Mouse (Mus musculus) left cerebral cortex, postnatal 14 days (tissue): ENCODE results near the gene Zan. TPM values are rescaled to one million over a fixed set of nuclear protein-coding genes. Genes with fewer than 3 reads are reported as not detected.

Experiments used
- DNase-seq, 2 experiments: peaks; one replicate each; pipeline ENCODE4 v3.0.0; 2021 to 2022; ENCODE audit warnings: low spot score in 2 of 2, mixed read lengths in 1 of 2
- intact Hi-C: fragments of 180-260 bp; cut with DNase I; formaldehyde crosslinking; loops from one replicate; pipeline ENCODE4 v1.15.1; 2025
- long read RNA-seq, 2 experiments: library from polyadenylated mRNA; stranded (forward); transcript quantifications; one replicate each; pipeline ENCODE4 v2.0.0; 2021
- total RNA-seq, 2 experiments: library from RNA; stranded (reverse); gene quantifications; 2 replicates each; pipeline ENCODE4 v1.2.3; 2021

Gene Zan
- total RNA-seq, result under 1 TPM; 0.44 to 0.55 TPM
- long read RNA-seq, experiment 1, partial matches to known transcripts, result 1 of 1 reads
- long read RNA-seq, experiment 1, other reads (novel, unspliced or antisense), result 0 of 1 reads
- long read RNA-seq, experiment 2, result 0 reads

- no peak for DNase-seq
- intact Hi-C loops, result no loop called here
Observed at GRCm38 (mm10) chr5:137476964-137477363, at the start of gene Zan. Gene Zan, minus strand, starts transcription at chr5:137477064.

- no peak for DNase-seq
- intact Hi-C loops, result no loop called here
Observed at GRCm38 (mm10) chr5:137526192-137526936, 49.5 kb upstream of the Zan start.

GRCm38 (mm10) chr5:137525511-137525910 is 48.6 kb upstream of the Zan start:
- intact Hi-C loops, result no loop called here
- DNase-seq, result no peak

- DNase-seq, result no peak
- intact Hi-C loops, result no loop called here
Observed at GRCm38 (mm10) chr5:137524671-137525070, 47.8 kb upstream of the Zan start.

GRCm38 (mm10) chr5:137524251-137524515 is 47.3 kb upstream of the Zan start:
- intact Hi-C loops, result no loop called here
- no peak for DNase-seq

GRCm38 (mm10) chr5:137523396-137524250 is 46.8 kb upstream of the Zan start:
- DNase-seq, result no peak

GRCm38 (mm10) chr5:137522711-137523110 is 45.8 kb upstream of the Zan start:
- intact Hi-C loops, result no loop called here
- no peak for DNase-seq

More at GRCm38 (mm10) chr5:137523396-137524250, 46.8 kb upstream of the Zan start:
- intact Hi-C loops, result no loop called here

- intact Hi-C loops, result no loop called here
- no peak for DNase-seq
Observed at GRCm38 (mm10) chr5:137521861-137522260, 45.0 kb upstream of the Zan start.

GRCm38 (mm10) chr5:137519691-137520550 is 43.1 kb upstream of the Zan start:
- no peak for DNase-seq
- intact Hi-C loops, result no loop called here

- DNase-seq, result no peak
- intact Hi-C loops, result no loop called here
Observed at GRCm38 (mm10) chr5:137518436-137518835, 41.6 kb upstream of the Zan start, which contains the start of gene Gigyf1. Gene Gigyf1, plus strand, starts transcription at chr5:137518548.

GRCm38 (mm10) chr5:137514811-137515210 is 37.9 kb upstream of the Zan start:
- DNase-seq, result no peak
- intact Hi-C loops, result no loop called here

GRCm38 (mm10) chr5:137513951-137514721 is 37.3 kb upstream of the Zan start:
- DNase-seq, result no peak
- intact Hi-C loops, result no loop called here

GRCm38 (mm10) chr5:137512847-137513794 is 36.3 kb upstream of the Zan start:
- no peak for DNase-seq
- intact Hi-C loops, result no loop called here

- intact Hi-C loops, result no loop called here
- DNase-seq, result no peak
Observed at GRCm38 (mm10) chr5:137511706-137512105, 34.8 kb upstream of the Zan start.

GRCm38 (mm10) chr5:137510573-137511390 is 33.9 kb upstream of the Zan start:
- intact Hi-C loops, result no loop called here
- DNase-seq, result no peak

- DNase-seq, result peak in 1 of 2 experiments; percentile 76
- intact Hi-C loops, result no loop called here
Observed at GRCm38 (mm10) chr5:137510014-137510501, 33.2 kb upstream of the Zan start.

- intact Hi-C loops, result no loop called here
- DNase-seq, result no peak
Observed at GRCm38 (mm10) chr5:137504041-137504440, 27.2 kb upstream of the Zan start.
